Comparison of ENCODE assay signal across 8 mouse cellular contexts in the genomic region with DNA sequence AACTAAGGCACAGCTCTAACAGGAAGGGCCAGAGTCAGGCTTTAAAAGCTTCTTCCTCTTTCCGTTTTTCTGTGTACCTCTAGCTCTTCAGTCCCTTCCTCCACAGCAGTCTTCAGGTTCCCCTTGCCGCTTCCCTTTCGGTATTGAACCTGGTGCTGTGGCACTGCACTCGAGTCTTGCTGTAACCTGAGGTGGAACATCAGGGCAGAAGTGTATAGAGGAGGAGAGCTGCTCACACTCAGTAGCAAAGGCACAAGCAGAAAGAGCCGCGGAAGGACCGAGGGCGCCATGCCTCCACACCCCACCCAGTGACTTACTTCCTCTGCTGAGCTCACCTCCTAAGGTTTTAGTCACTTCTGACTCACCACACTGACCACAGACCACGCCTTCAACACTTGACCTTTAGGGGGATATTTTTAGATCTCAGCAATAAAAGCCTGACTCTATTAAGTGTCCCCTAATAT. TPM values are rescaled to one million over a fixed set of nuclear protein-coding genes. Genes with fewer than 3 reads are reported as not detected.
DNase-seq lines count a peak whose midpoint lies in the region.

Gene Cdk14, minus strand, starts transcription at position 321 of the 464 bp plus-strand sequence.

- no peak for DNase-seq in gastrocnemius, postnatal 10 days
- no peak for DNase-seq in gastrocnemius, adult 8-10 months (ENCODE audit: low spot score in 2 of 2)
- DNase-seq in adrenal gland, adult 2 months: peak; percentile 25
- peak; percentile 16 for DNase-seq in heart, adult 8-10 months (ENCODE audit: low spot score)
- DNase-seq in layer of hippocampus, postnatal 36 days: no peak
- DNase-seq in lung, postnatal 36 days: peak; percentile 61
- DNase-seq in spleen, postnatal 10 days (ENCODE audit: low spot score in 2 of 2): peak; percentile 27 to 52
- no peak for DNase-seq in testis, postnatal 10 days (ENCODE audit: low spot score)

RNA-seq across cellular contexts. Expression of gene Cdk14, which starts in this region (rescaled TPM):
- 10 to 100 TPM; 14.3 to 21.1 TPM for total RNA-seq in gastrocnemius, postnatal 10 days (2021)
- 1 to 10 TPM; 2.2 to 2.8 (median 2.3) TPM for total RNA-seq in gastrocnemius, adult 8-10 months (2022)
- total RNA-seq in adrenal gland, adult 2 months (2021): 10 to 100 TPM; 11.4 to 12.3 TPM
- 0.66 and 0.74 TPM in 2 replicates for polyA plus RNA-seq in adrenal gland, adult 2 months (2012; rRNA removed)
- total RNA-seq in heart, adult 8-10 months (2022): 1 to 10 TPM; 5.5 to 7.2 (median 6.3) TPM
- 100 to 1,000 TPM; 254 to 260 TPM for total RNA-seq in layer of hippocampus, postnatal 36 days (2021)

Comparison
In these comparisons a context has a peak if more than half of its experiments do, and no peak if none do; other contexts are left out.
1. RNA of gene Cdk14 (total RNA-seq): 254 to 260 TPM in layer of hippocampus, postnatal 36 days; 14.3 to 21.1 TPM in gastrocnemius, postnatal 10 days, 11.4 to 12.3 TPM in adrenal gland, adult 2 months, 5.5 to 7.2 TPM in heart, adult 8-10 months and 2.2 to 2.8 TPM in gastrocnemius, adult 8-10 months; every median in the first group is over 10 times any median in the second.
2. DNase-seq: peak in adrenal gland, adult 2 months (single experiment), heart, adult 8-10 months (single experiment), lung, postnatal 36 days (single experiment) and spleen, postnatal 10 days (2 of 2); none in gastrocnemius, postnatal 10 days (single experiment), gastrocnemius, adult 8-10 months (0 of 2), layer of hippocampus, postnatal 36 days (0 of 2) and testis, postnatal 10 days (single experiment).